Comparison of ENCODE assay signal across 8 mouse cellular contexts in genomic region chrX:137570321-137571195, GRCm38 (mm10). TPM values are rescaled to one million over a fixed set of nuclear protein-coding genes. Genes with fewer than 3 reads are reported as not detected.
DNase-seq lines count a peak whose midpoint lies in the region; ATAC-seq and TF ChIP-seq lines count a peak whose summit lies in the region.

TSS of gene Il1rapl2 (plus strand) at chrX:137570608.

- no peaks in the 10 kb centered on the region for H3K9me3 ChIP-seq in heart, embryonic 11.5 days (replicated peaks; ENCODE audit: control insufficient read depth, low read length)
- no peaks in the 10 kb centered on the region for H3K9me3 ChIP-seq in ES-E14 (ENCODE audit: control insufficient read depth, insufficient read depth, low read depth, low read length)
- H3K9me3 ChIP-seq in embryonic facial prominence, embryonic 11.5 days (replicated peaks; ENCODE audit: control insufficient read depth, low read length) = no peaks in the 10 kb centered on the region
- H3K9me3 ChIP-seq in hindbrain, embryonic 15.5 days = no peaks in the 10 kb centered on the region
- no peaks in the 10 kb centered on the region for H3K9me3 ChIP-seq in neural tube, embryonic 12.5 days

- intact Hi-C loops in heart, postnatal 36 days (cut with DNase I) = no loop called here

- no peak for DNase-seq in heart, postnatal 36 days
- no peak for DNase-seq in ES-E14 (ENCODE audit: low read depth, low spot score)
- DNase-seq in embryonic facial prominence, embryonic 11.5 days (ENCODE audit: low spot score) = peak; percentile 48
- DNase-seq in spleen, postnatal 36 days (ENCODE audit: low spot score in 2 of 2) = no peak

- peak within 1 kb of the TSS; percentile 39 for H3K4me3 ChIP-seq in heart, embryonic 11.5 days (ENCODE audit: low read depth, low read length)
- H3K4me3 ChIP-seq in ES-E14 (ENCODE audit: insufficient read depth in 1 of 2, low read depth in 1 of 2, low read length in 2 of 2, poor library complexity in 1 of 2, severe bottlenecking in 1 of 2) = peak within 1 kb of the TSS; percentile 63 to 71
- peak within 1 kb of the TSS; percentile 39 for H3K4me3 ChIP-seq in embryonic facial prominence, embryonic 11.5 days (ENCODE audit: low read depth, low read length)
- H3K4me3 ChIP-seq in hindbrain, embryonic 15.5 days = peak within 1 kb of the TSS; percentile 50
- peak within 1 kb of the TSS; percentile 35 for H3K4me3 ChIP-seq in neural tube, embryonic 12.5 days

- peak; percentile 14; the same call in 1 of the 2 replicates for ATAC-seq in heart, embryonic 11.5 days (replicated peaks; ENCODE audit: insufficient number of reproducible peaks, low FRiP score, low TSS enrichment)
- peak; percentile 76 for ATAC-seq in embryonic facial prominence, embryonic 11.5 days (replicated peaks; ENCODE audit: insufficient number of reproducible peaks, low FRiP score, low TSS enrichment, low read depth)
- ATAC-seq in hindbrain, embryonic 15.5 days (ENCODE audit: low FRiP score, low read depth) = peak; percentile 88
- ATAC-seq in neural tube, embryonic 12.5 days (ENCODE audit: low FRiP score, low read depth) = peak; percentile 83
- ATAC-seq in megakaryocyte-erythroid progenitor cell, adult 5-6 weeks (replicated peaks; ENCODE audit: low FRiP score, low TSS enrichment, poor library complexity, severe bottlenecking) = no peak

- H3K4me2 ChIP-seq in heart, embryonic 11.5 days = peak within 1 kb of the TSS; percentile 77
- H3K4me2 ChIP-seq in embryonic facial prominence, embryonic 11.5 days (ENCODE audit: low read depth, low read length) = peak within 1 kb of the TSS; percentile 73
- peak within 1 kb of the TSS; percentile 78 for H3K4me2 ChIP-seq in hindbrain, embryonic 15.5 days
- H3K4me2 ChIP-seq in neural tube, embryonic 12.5 days (replicated peaks) = peak within 1 kb of the TSS; percentile 75

- no peak within 1 kb of the TSS for H3K9ac ChIP-seq in heart, embryonic 11.5 days (ENCODE audit: low read depth, low read length)
- H3K9ac ChIP-seq in ES-E14 (ENCODE audit: insufficient read depth, low read depth, low read length, poor library complexity, severe bottlenecking) = 0 out of 2 replicates have a peak within 1 kb of the TSS, but pooled peaks have one; percentile 42
- H3K9ac ChIP-seq in embryonic facial prominence, embryonic 11.5 days (replicated peaks; ENCODE audit: low read length) = no peak within 1 kb of the TSS
- H3K9ac ChIP-seq in hindbrain, embryonic 15.5 days = peak within 1 kb of the TSS; percentile 29; the same call in 1 of the 2 replicates
- H3K9ac ChIP-seq in neural tube, embryonic 12.5 days = no peak within 1 kb of the TSS

- no peaks in the 10 kb centered on the region for H3K4me1 ChIP-seq in heart, embryonic 11.5 days (ENCODE audit: control insufficient read depth, insufficient read depth, low read length)
- H3K4me1 ChIP-seq in ES-E14 (ENCODE audit: control insufficient read depth in 2 of 2, insufficient read depth in 2 of 2, low read length in 2 of 2, poor library complexity in 1 of 2) = no peaks in the 10 kb centered on the region
- no peaks in the 10 kb centered on the region for H3K4me1 ChIP-seq in embryonic facial prominence, embryonic 11.5 days (ENCODE audit: control insufficient read depth, insufficient read depth, low read length)
- no peaks in the 10 kb centered on the region; the same call in 1 of the 2 replicates for H3K4me1 ChIP-seq in hindbrain, embryonic 15.5 days (replicated peaks)
- H3K4me1 ChIP-seq in neural tube, embryonic 12.5 days = no peaks in the 10 kb centered on the region

- 9% methylated on average over 36 of the region's 47 CpGs for WGBS in heart, embryonic 11.5 days (ENCODE audit: insufficient replicate concordance)
- 12% methylated on average over 38 of the region's 47 CpGs for WGBS in embryonic facial prominence, embryonic 11.5 days
- 14% methylated on average over 38 of the region's 47 CpGs for WGBS in hindbrain, embryonic 15.5 days
- WGBS in neural tube, embryonic 12.5 days = 19% methylated on average over 45 of the region's 47 CpGs

- peaks cover 30% of the 10 kb centered on the region for H3K27me3 ChIP-seq in heart, embryonic 11.5 days (ENCODE audit: control insufficient read depth, insufficient read depth, low read length)
- peaks cover 22% of the 10 kb centered on the region for H3K27me3 ChIP-seq in embryonic facial prominence, embryonic 11.5 days (ENCODE audit: control insufficient read depth, insufficient read depth, low read length)
- H3K27me3 ChIP-seq in hindbrain, embryonic 15.5 days = peaks cover 26% of the 10 kb centered on the region
- peaks cover 30% of the 10 kb centered on the region for H3K27me3 ChIP-seq in neural tube, embryonic 12.5 days (replicated peaks)

- in situ Hi-C loops in ES-E14 (cut with MboI; ENCODE audit: low sequenced_read_pairs in 2 of 2, unreplicated experiment in 2 of 2) = no loop called here

- no peaks in the 10 kb centered on the region for H3K36me3 ChIP-seq in heart, embryonic 11.5 days (ENCODE audit: control insufficient read depth, insufficient read depth, low read length)
- no peaks in the 10 kb centered on the region for H3K36me3 ChIP-seq in ES-E14 (ENCODE audit: control insufficient read depth, insufficient read depth, low read length, poor library complexity, severe bottlenecking)
- no peaks in the 10 kb centered on the region for H3K36me3 ChIP-seq in embryonic facial prominence, embryonic 11.5 days (replicated peaks; ENCODE audit: control insufficient read depth, insufficient read depth, low read depth, low read length)
- no peaks in the 10 kb centered on the region for H3K36me3 ChIP-seq in hindbrain, embryonic 15.5 days
- H3K36me3 ChIP-seq in neural tube, embryonic 12.5 days = no peaks in the 10 kb centered on the region

- H3K27ac ChIP-seq in heart, embryonic 11.5 days (ENCODE audit: low read depth, low read length) = no peak within 1 kb of the TSS
- no peak within 1 kb of the TSS for H3K27ac ChIP-seq in ES-E14 (ENCODE audit: insufficient read depth, low read depth, low read length, poor library complexity, severe bottlenecking)
- H3K27ac ChIP-seq in embryonic facial prominence, embryonic 11.5 days (replicated peaks; ENCODE audit: low read depth, low read length) = no peak within 1 kb of the TSS
- H3K27ac ChIP-seq in hindbrain, embryonic 15.5 days (replicated peaks) = no peak within 1 kb of the TSS
- no peak within 1 kb of the TSS for H3K27ac ChIP-seq in neural tube, embryonic 12.5 days

TF ChIP-seq in ES-E14, 5 proteins besides CTCF, POLR2A, EP300 and RAD21:
- TF ChIP-seq CHD2 (IDR thresholded peaks at IDR 0.05; ENCODE audit: low read depth, low read length) = no peak
- TF ChIP-seq ZNF384 (IDR thresholded peaks at IDR 0.05; ENCODE audit: low read depth, low read length) = no peak
- no peak for TF ChIP-seq ZC3H11A (IDR thresholded peaks at IDR 0.05; ENCODE audit: borderline replicate concordance, low read depth, low read length)
- TF ChIP-seq MAFK (IDR thresholded peaks at IDR 0.05; ENCODE audit: insufficient read depth, low read depth, low read length) = no peak
- no peak for TF ChIP-seq HCFC1 (IDR thresholded peaks at IDR 0.05; ENCODE audit: borderline replicate concordance, insufficient read depth, low read length)

RNA-seq across cellular contexts. Expression of gene Il1rapl2, which starts in this region (rescaled TPM):
- polyA plus RNA-seq in heart, embryonic 11.5 days (2014; fragmentation: Nextera tagmentation; extraction: Ambion mirVana) = 0.15 and 0.26 TPM in 2 replicates
- total RNA-seq in heart, postnatal 36 days (2021) = not detected
- not detected in 2 replicates for total RNA-seq in ES-E14 (2012; rRNA removed)
- 0.13 and 0.28 TPM in 2 replicates for polyA plus RNA-seq in embryonic facial prominence, embryonic 11.5 days (2014; fragmentation: Nextera tagmentation; extraction: Ambion mirVana)
- polyA plus RNA-seq in hindbrain, embryonic 15.5 days (2015; fragmentation: Nextera tagmentation; extraction: Ambion mirVana) = 4.5 and 5.9 TPM in 2 replicates
- 1.6 and 1.8 TPM in 2 replicates for polyA plus RNA-seq in neural tube, embryonic 12.5 days (2016; fragmentation: Nextera tagmentation; extraction: Ambion mirVana)
- total RNA-seq in megakaryocyte-erythroid progenitor cell, adult 5-6 weeks (2014; fragmentation: Nextera tagmentation) = not detected in 2 replicates
- not detected in 2 replicates for total RNA-seq in megakaryocyte-erythroid progenitor cell, adult 5-6 weeks (2017)

Comparison
In these comparisons a context has a peak if more than half of its experiments do, and no peak if none do; other contexts are left out.
1. Peak in ATAC-seq, H3K4me3 ChIP-seq and H3K4me2 ChIP-seq in heart, embryonic 11.5 days; RNA of the gene not detected or under 1 TPM.
2. Peak in DNase-seq, ATAC-seq, H3K4me3 ChIP-seq and H3K4me2 ChIP-seq in embryonic facial prominence, embryonic 11.5 days; RNA of the gene not detected or under 1 TPM.
3. H3K9ac ChIP-seq: peak in ES-E14 (single experiment) and hindbrain, embryonic 15.5 days (single experiment); none in heart, embryonic 11.5 days (single experiment), embryonic facial prominence, embryonic 11.5 days (single experiment) and neural tube, embryonic 12.5 days (single experiment).
4. Peak in every context shown above with its lines, with median percentiles within 50 percentile points of each other: H3K4me2 ChIP-seq and H3K4me3 ChIP-seq.